Mouse (Mus musculus): ENCODE data around the gene Fthl17c.
"Not testable (repeated sequence)": the region's sequence is repeated elsewhere in the genome, so short reads cannot be mapped to it uniquely, and the experiment has no call there.

Gene Fthl17c

GRCm38 (mm10) chrX:8976459-8976858 is at the start of gene Fthl17c:
Gene Fthl17c (minus strand): TSS chrX:8976559.
- not testable (repeated sequence) for DNase-seq (ENCODE audit: low spot score in 2 of 2)

GRCm38 (mm10) chrX:9019481-9019880 is 43.1 kb upstream of the Fthl17c start:
- no peak for DNase-seq (ENCODE audit: low spot score in 2 of 2)

- DNase-seq (ENCODE audit: low spot score in 2 of 2) = no peak
Measured at GRCm38 (mm10) chrX:9016079-9016478, 39.7 kb upstream of the Fthl17c start.

- DNase-seq (ENCODE audit: low spot score in 2 of 2) = not testable (repeated sequence)
Measured at GRCm38 (mm10) chrX:8986655-8987054, 10.3 kb upstream of the Fthl17c start, which contains the start of gene Fthl17d. Gene Fthl17d (minus strand): TSS chrX:8986755.

- DNase-seq (ENCODE audit: low spot score in 2 of 2) = peak; percentile 3 to 5
Measured at GRCm38 (mm10) chrX:8964618-8965017, 11.7 kb downstream of the Fthl17c start.

- DNase-seq (ENCODE audit: low spot score in 2 of 2) = not testable (repeated sequence)
Measured at GRCm38 (mm10) chrX:8962875-8963274, 13.5 kb downstream of the Fthl17c start, which contains the start of gene Fthl17b. Gene Fthl17b (minus strand): TSS chrX:8962975.

GRCm38 (mm10) chrX:8948130-8948805 is 28.1 kb downstream of the Fthl17c start:
- peak; percentile 91 to 93 for DNase-seq (ENCODE audit: low spot score in 2 of 2)

- DNase-seq (ENCODE audit: low spot score in 2 of 2) = no peak
Measured at GRCm38 (mm10) chrX:8944041-8944440, 32.3 kb downstream of the Fthl17c start.

- no peak for DNase-seq (ENCODE audit: low spot score in 2 of 2)
Measured at GRCm38 (mm10) chrX:8927308-8927707, 49.1 kb downstream of the Fthl17c start.
